Mouse (Mus musculus) C2C12 (cell line): ENCODE results near the gene Ube2h. TPM values are rescaled to one million over a fixed set of nuclear protein-coding genes. Genes with fewer than 3 reads are reported as not detected.

Experiments used
- H3K27me3 ChIP-seq: one replicate; pipeline ENCODE4 v1.6.1; 2011; ENCODE audit not compliant: control insufficient read depth, insufficient read depth, insufficient read length
- H3K36me3 ChIP-seq: one replicate; pipeline ENCODE4 v1.6.1; 2011; ENCODE audit not compliant: control insufficient read depth, insufficient read depth
- H3K4me3 ChIP-seq: one replicate; pipeline ENCODE4 v1.5.1; 2011; ENCODE audit warnings: mild to moderate bottlenecking, control low read depth; ENCODE audit not compliant: poor library complexity, insufficient read depth, severe bottlenecking
- H3K79me2 ChIP-seq: one replicate; pipeline ENCODE4 v1.6.1; 2011; ENCODE audit not compliant: control insufficient read depth, insufficient read depth
- H3K79me3 ChIP-seq: one replicate; pipeline ENCODE4 v1.6.1; 2011; ENCODE audit warnings: low read depth, control low read depth
- H3ac ChIP-seq: one replicate; pipeline ENCODE3; 2011; ENCODE audit warnings: low read depth; ENCODE audit not compliant: control insufficient read depth, insufficient read length
- CEBPB ChIP-seq: IDR thresholded peaks from one replicate; pipeline ENCODE4 v1.6.1; 2011; ENCODE audit warnings: low read depth, mild to moderate bottlenecking, control low read depth, moderate library complexity
- CTCF ChIP-seq: IDR thresholded peaks from one replicate; pipeline ENCODE4 v1.5.1; 2011; ENCODE audit not compliant: control insufficient read depth, insufficient read depth, insufficient read length
- FOSL1 ChIP-seq: IDR thresholded peaks from one replicate; pipeline ENCODE4 v1.8.0; 2011; ENCODE audit warnings: mild to moderate bottlenecking, low read length; ENCODE audit not compliant: poor library complexity, insufficient read depth, severe bottlenecking
- MAX ChIP-seq: IDR thresholded peaks from one replicate; pipeline ENCODE4 v1.6.1; 2011; ENCODE audit warnings: mild to moderate bottlenecking, control low read depth
- MYOD1 ChIP-seq: IDR thresholded peaks from one replicate; pipeline ENCODE4 v1.6.1; 2011; ENCODE audit warnings: low read depth; ENCODE audit not compliant: control insufficient read depth, insufficient read length
- MYOG ChIP-seq: IDR thresholded peaks from one replicate; pipeline ENCODE4 v1.6.1; 2011; ENCODE audit not compliant: control insufficient read depth, insufficient read length; ENCODE audit errors: extremely low read depth
- USF1 ChIP-seq: IDR thresholded peaks from one replicate; pipeline ENCODE4 v1.6.1; 2011; ENCODE audit warnings: low read depth, mild to moderate bottlenecking, control low read depth, moderate library complexity
- polyA plus RNA-seq: library from polyadenylated mRNA; unstranded; fragments of >200 nt; fragmentation: generic; extraction: Trizol; gene quantifications from one replicate; pipeline ENCODE4 v1.2.1, GENCODE M21; 2012; ENCODE audit warnings: missing spikeins

Gene Ube2h
- polyA plus RNA-seq, 1 experiment = 14.9 TPM

GRCm38 (mm10) chr6:30302781-30303631 is 1.3 kb downstream of the Ube2h start:
- Histone ChIP-seq H3ac (peak overlapping the region; percentile 84), H3K27me3 (no peaks in the 10 kb centered on the region), H3K36me3 (peaks cover 7% of the 10 kb centered on the region), H3K4me3 (peak overlapping the region; percentile 54), H3K79me2 (peaks cover 56% of the 10 kb centered on the region), H3K79me3 (peaks cover 41% of the 10 kb centered on the region)
- TF ChIP-seq CEBPB (no peak), MYOD1 (no peak), MAX (no peak), USF1 (no peak), MYOG (no peak), CTCF (no peak), FOSL1 (no peak)

GRCm38 (mm10) chr6:30302156-30302555 is 2.2 kb downstream of the Ube2h start:
- Histone ChIP-seq H3K27me3 (no peaks in the 10 kb centered on the region), H3K4me3 (peak overlapping the region; percentile 2), H3K79me2 (peaks cover 64% of the 10 kb centered on the region), H3ac (no peak overlapping the region), H3K36me3 (peaks cover 15% of the 10 kb centered on the region), H3K79me3 (peaks cover 44% of the 10 kb centered on the region)
- no peak for TF ChIP-seq USF1
- TF ChIP-seq CTCF = no peak
- TF ChIP-seq CEBPB = no peak
- no peak for TF ChIP-seq MYOD1

- Histone ChIP-seq H3ac (no peak overlapping the region), H3K27me3 (no peaks in the 10 kb centered on the region), H3K79me2 (peaks cover 67% of the 10 kb centered on the region), H3K79me3 (peaks cover 44% of the 10 kb centered on the region), H3K36me3 (peaks cover 15% of the 10 kb centered on the region), H3K4me3 (no peak overlapping the region)
- TF ChIP-seq CEBPB (peak; percentile 77), MAX (no peak), FOSL1 (no peak), CTCF (no peak), MYOG (no peak), MYOD1 (no peak), USF1 (no peak)
Observed at GRCm38 (mm10) chr6:30300901-30301300, 3.4 kb downstream of the Ube2h start.

GRCm38 (mm10) chr6:30300372-30300771 is 4.0 kb downstream of the Ube2h start:
- H3K36me3 ChIP-seq = peaks cover 15% of the 10 kb centered on the region
- H3K27me3 ChIP-seq = no peaks in the 10 kb centered on the region
- H3K4me3 ChIP-seq = no peak overlapping the region
- H3ac ChIP-seq = peak overlapping the region; percentile 18
- peaks cover 67% of the 10 kb centered on the region for H3K79me2 ChIP-seq
- H3K79me3 ChIP-seq = peaks cover 44% of the 10 kb centered on the region
- TF ChIP-seq MYOD1 (no peak), USF1 (no peak), CEBPB (no peak), CTCF (no peak), MYOG (no peak), MAX (no peak), FOSL1 (no peak)

GRCm38 (mm10) chr6:30299683-30300082 is 4.7 kb downstream of the Ube2h start:
- Histone ChIP-seq H3K36me3 (peaks cover 15% of the 10 kb centered on the region), H3K27me3 (no peaks in the 10 kb centered on the region), H3ac (no peak overlapping the region), H3K79me2 (peaks cover 67% of the 10 kb centered on the region), H3K79me3 (peaks cover 44% of the 10 kb centered on the region), H3K4me3 (no peak overlapping the region)
- TF ChIP-seq MYOG = no peak
- no peak for TF ChIP-seq MAX
- TF ChIP-seq CTCF = no peak
- no peak for TF ChIP-seq FOSL1
- TF ChIP-seq USF1 = no peak
- no peak for TF ChIP-seq CEBPB
- TF ChIP-seq MYOD1 = no peak

- Histone ChIP-seq H3K36me3 (peaks cover 15% of the 10 kb centered on the region), H3K4me3 (no peak overlapping the region), H3ac (no peak overlapping the region), H3K79me3 (peaks cover 44% of the 10 kb centered on the region), H3K27me3 (no peaks in the 10 kb centered on the region), H3K79me2 (peaks cover 67% of the 10 kb centered on the region)
- no peak for TF ChIP-seq CTCF
- TF ChIP-seq MAX = no peak
- TF ChIP-seq MYOD1 = no peak
- no peak for TF ChIP-seq CEBPB
- TF ChIP-seq MYOG = no peak
- TF ChIP-seq USF1 = no peak
- TF ChIP-seq FOSL1 = no peak
Observed at GRCm38 (mm10) chr6:30299116-30299515, 5.2 kb downstream of the Ube2h start.
